ENCODE assay signal across 1 mouse cellular context in genomic region chr2:180070481-180071453, GRCm38 (mm10).
A peak's percentile ranks its signal among the peaks of the same experiment; 100 is the strongest.
TF ChIP-seq lines count a peak whose summit lies in the region.

Gene Mtg2, plus strand, starts transcription at chr2:180070588.

TF ChIP-seq in CH12.LX, 34 proteins besides CTCF, POLR2A, EP300 and RAD21 (continued from another document):
- TF ChIP-seq TCF12 (IDR thresholded peaks at IDR 0.05; ENCODE audit: low read depth, low read length) (peak; percentile 86), RCOR1 (conservative IDR thresholded peaks at IDR 0.05; ENCODE audit: low read depth, low read length) (0 out of 2 replicates have a peak, but pooled peaks have one; percentile 10), SMC3 (IDR thresholded peaks at IDR 0.05; ENCODE audit: low read depth, low read length) (no peak), CHD2 (IDR thresholded peaks at IDR 0.05; ENCODE audit: low read length) (peak; percentile 92), ELF1 (IDR thresholded peaks at IDR 0.05; ENCODE audit: low read depth, low read length) (peak; percentile 92), MAZ (IDR thresholded peaks at IDR 0.05; ENCODE audit: low read depth, low read length) (peak; percentile 72; the same call in 1 of the 2 replicates), MEF2A (IDR thresholded peaks at IDR 0.05; ENCODE audit: borderline replicate concordance, low read depth, low read length) (0 out of 2 replicates have a peak, but pooled peaks have one; percentile 12), HCFC1 (IDR thresholded peaks at IDR 0.05; ENCODE audit: low read depth, low read length) (peak; percentile 89), ZKSCAN1 (IDR thresholded peaks at IDR 0.05; ENCODE audit: borderline replicate concordance, low read depth, low read length) (no peak), MXI1 (IDR thresholded peaks at IDR 0.05; ENCODE audit: low read depth, low read length) (peak; percentile 93), NELFE (IDR thresholded peaks at IDR 0.05; ENCODE audit: low read depth, low read length) (peak; percentile 97)
TF ChIP-seq in CH12.LX: peak in this region for 18.
